ENCODE assay signal across 31 mouse cellular contexts in the genomic region with DNA sequence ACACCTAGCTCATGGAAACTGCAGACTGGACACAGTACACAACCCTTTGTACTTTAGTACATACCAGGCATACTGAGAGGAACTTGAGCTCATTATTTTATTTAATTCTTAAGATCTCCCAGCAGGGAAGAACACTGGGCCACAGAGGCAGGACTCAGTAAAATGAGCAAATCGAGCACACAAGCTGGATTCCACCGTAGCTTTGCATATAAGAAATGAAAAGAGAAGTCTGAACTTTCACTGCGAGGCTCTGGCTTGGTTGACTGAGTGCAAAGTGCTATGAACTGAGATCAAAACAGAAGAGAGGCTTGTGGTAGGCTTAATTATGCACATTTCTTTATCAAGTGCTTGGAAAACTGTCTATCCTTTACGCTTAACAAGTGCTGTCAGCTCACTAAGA. TPM values are rescaled to one million over a fixed set of nuclear protein-coding genes. Genes with fewer than 3 reads are reported as not detected.
DNase-seq lines count a peak whose midpoint lies in the region; ATAC-seq and TF ChIP-seq lines count a peak whose summit lies in the region.
"Had no signal": no experiment of that assay in that cellular context is flagged by ENCODE, and none has a peak within 500 bp of the region (broad histone marks: within the 10 kb centered on the region; RNA-seq: fewer than 3 reads in every experiment).

No protein-coding gene starts in this region.

- H3K36me3 ChIP-seq in intestine, postnatal 0 days (ENCODE audit: control insufficient read depth, insufficient read depth) = peaks cover 20% of the 10 kb centered on the region
- H3K36me3 ChIP-seq in intestine, embryonic 16.5 days (ENCODE audit: control insufficient read depth, insufficient read depth, low read length) = no peaks in the 10 kb centered on the region
- peaks cover 13% of the 10 kb centered on the region for H3K36me3 ChIP-seq in hindbrain, embryonic 13.5 days
- H3K36me3 ChIP-seq: liver, embryonic 13.5 days had no signal

- TF ChIP-seq CTCF in gastrocnemius, adult 2 months (IDR thresholded peaks at IDR 0.05) = no peak
- no peak for TF ChIP-seq CTCF in intestine, postnatal 0 days (IDR thresholded peaks at IDR 0.05; ENCODE audit: low read depth)

- peaks cover 9% of the 10 kb centered on the region; the same call in 1 of the 2 replicates for H3K4me1 ChIP-seq in intestine, postnatal 0 days (replicated peaks; ENCODE audit: control insufficient read depth, insufficient read depth, low read length)
- H3K4me1 ChIP-seq in intestine, embryonic 16.5 days (ENCODE audit: control insufficient read depth, insufficient read depth, low read length) = peaks cover 8% of the 10 kb centered on the region; the same call in 1 of the 2 replicates
- peaks cover 25% of the 10 kb centered on the region for H3K4me1 ChIP-seq in hindbrain, embryonic 13.5 days (replicated peaks)

- H3K27me3 ChIP-seq in intestine, postnatal 0 days (replicated peaks; ENCODE audit: control insufficient read depth, insufficient read depth, low read length) = no peaks in the 10 kb centered on the region
- no peaks in the 10 kb centered on the region for H3K27me3 ChIP-seq in intestine, embryonic 16.5 days (replicated peaks; ENCODE audit: control insufficient read depth, insufficient read depth, low read length)
- no peaks in the 10 kb centered on the region for H3K27me3 ChIP-seq in hindbrain, embryonic 13.5 days
- H3K27me3 ChIP-seq: embryonic facial prominence, embryonic 12.5 days; forebrain, embryonic 15.5 days; hindbrain, embryonic 12.5 days; limb, embryonic 15.5 days; neural tube, embryonic 15.5 days had no signal

- no peaks in the 10 kb centered on the region for H3K9me3 ChIP-seq in intestine, postnatal 0 days (ENCODE audit: control insufficient read depth)
- no peaks in the 10 kb centered on the region for H3K9me3 ChIP-seq in intestine, embryonic 16.5 days (ENCODE audit: control insufficient read depth, low read length)
- no peaks in the 10 kb centered on the region for H3K9me3 ChIP-seq in hindbrain, embryonic 13.5 days
- H3K9me3 ChIP-seq: embryonic facial prominence, embryonic 12.5 days; forebrain, embryonic 15.5 days; hindbrain, embryonic 12.5 days; limb, embryonic 10.5 days; limb, embryonic 15.5 days; liver, embryonic 13.5 days; neural tube, embryonic 15.5 days had no signal

- intact Hi-C loops in gastrocnemius, adult 2 months (cut with DNase I) = loop anchor here (5.0 kb wide), 1 partner anchor 48 kb away; no protein-coding TSS in a partner anchor

- WGBS in intestine, postnatal 0 days = 82% methylated on average over 4 of the region's 4 CpGs
- WGBS in intestine, embryonic 16.5 days = 85% methylated on average over 4 of the region's 4 CpGs
- 93% methylated on average over 4 of the region's 4 CpGs for WGBS in hindbrain, embryonic 13.5 days

- H3K9ac ChIP-seq in intestine, postnatal 0 days (ENCODE audit: low read depth, low read length) = no peak overlapping the region
- no peak overlapping the region for H3K9ac ChIP-seq in intestine, embryonic 16.5 days (ENCODE audit: low read depth, low read length)
- no peak overlapping the region for H3K9ac ChIP-seq in hindbrain, embryonic 13.5 days
- H3K9ac ChIP-seq: embryonic facial prominence, embryonic 12.5 days; forebrain, embryonic 15.5 days; hindbrain, embryonic 12.5 days; limb, embryonic 15.5 days; liver, embryonic 13.5 days; neural tube, embryonic 15.5 days had no signal

- H3K4me3 ChIP-seq in gastrocnemius, adult 2 months = 0 out of 2 replicates have a peak overlapping the region, but pooled peaks have one; percentile 2
- no peak overlapping the region for H3K4me3 ChIP-seq in intestine, postnatal 0 days (ENCODE audit: low read depth, low read length)
- H3K4me3 ChIP-seq in intestine, embryonic 16.5 days (ENCODE audit: low read length) = no peak overlapping the region
- no peak overlapping the region for H3K4me3 ChIP-seq in hindbrain, embryonic 13.5 days
- H3K4me3 ChIP-seq: embryonic facial prominence, embryonic 12.5 days; forebrain, embryonic 15.5 days; hindbrain, embryonic 12.5 days; limb, embryonic 10.5 days; limb, embryonic 15.5 days; liver, embryonic 13.5 days; neural tube, embryonic 15.5 days had no signal

- H3K4me2 ChIP-seq in intestine, postnatal 0 days (replicated peaks; ENCODE audit: low read depth) = 0 out of 2 replicates have a peak overlapping the region, but pooled peaks have one; percentile 13
- no peak overlapping the region for H3K4me2 ChIP-seq in intestine, embryonic 16.5 days (ENCODE audit: low read depth, low read length)
- H3K4me2 ChIP-seq in hindbrain, embryonic 13.5 days = no peak overlapping the region
- H3K4me2 ChIP-seq: embryonic facial prominence, embryonic 12.5 days; forebrain, embryonic 15.5 days; hindbrain, embryonic 12.5 days; limb, embryonic 15.5 days; liver, embryonic 13.5 days; neural tube, embryonic 15.5 days had no signal

- ATAC-seq in intestine, postnatal 0 days = no peak
- no peak for ATAC-seq in intestine, embryonic 16.5 days
- no peak for ATAC-seq in hindbrain, embryonic 13.5 days (ENCODE audit: low FRiP score)
- ATAC-seq: CD4-positive, CD25-positive, alpha-beta regulatory T cell, adult 4 months; forebrain, embryonic 15.5 days had no signal

- no peak for DNase-seq in gastrocnemius, adult 2 months
- no peak for DNase-seq in gastrocnemius, adult 18-20 months (ENCODE audit: low spot score)
- peak; percentile 69 to 72 for DNase-seq in spleen, postnatal 36 days (ENCODE audit: low spot score in 2 of 2)
- no peak for DNase-seq in spleen, adult 12 weeks (ENCODE audit: low spot score)
- no peak for DNase-seq in neural tube, embryonic 10.5 days (ENCODE audit: extremely low spot score, low spot score)
- DNase-seq: adrenal gland, postnatal 10 days; cerebellum, adult 8-10 months; embryo, embryonic 11 days; gastrocnemius, postnatal 10 days; heart, postnatal 36 days; kidney, adult 11 months; kidney, postnatal 10 days; liver, embryonic 13.5 days; lung, adult 18-20 months; lung, postnatal 14 days; midbrain, embryonic 14.5 days; thymus, postnatal 14 days had no signal

- peak overlapping the region; percentile 62 for H3K27ac ChIP-seq in gastrocnemius, adult 2 months
- no peak overlapping the region for H3K27ac ChIP-seq in intestine, postnatal 0 days (ENCODE audit: low read depth, low read length)
- H3K27ac ChIP-seq in intestine, embryonic 16.5 days (ENCODE audit: low read length) = no peak overlapping the region
- no peak overlapping the region for H3K27ac ChIP-seq in hindbrain, embryonic 13.5 days
- H3K27ac ChIP-seq: embryonic facial prominence, embryonic 12.5 days; forebrain, embryonic 15.5 days; hindbrain, embryonic 12.5 days; limb, embryonic 10.5 days; limb, embryonic 15.5 days; liver, embryonic 13.5 days; neural tube, embryonic 15.5 days had no signal

RNA-seq across cellular contexts. Expression of gene Fyttd1, which starts 11.9 kb away (rescaled TPM):
- 10 to 100 TPM; 95.0 to 95.1 TPM for total RNA-seq in gastrocnemius, adult 2 months (2021)
- 10 to 100 TPM; 85.6 to 97.9 TPM for total RNA-seq in gastrocnemius, adult 18-20 months (2021)
- 52.7 and 52.8 TPM in 2 replicates for polyA plus RNA-seq in intestine, postnatal 0 days (2015; fragmentation: Nextera tagmentation; extraction: Ambion mirVana)
- 61.9 and 72.3 TPM in 2 replicates for polyA plus RNA-seq in intestine, embryonic 16.5 days (2015; fragmentation: Nextera tagmentation; extraction: Ambion mirVana)
- polyA plus RNA-seq in hindbrain, embryonic 13.5 days (2015; fragmentation: Nextera tagmentation; extraction: Ambion mirVana) = 110 and 119 TPM in 2 replicates

RNA-seq across cellular contexts. Expression of gene Rubcn, which starts 12.2 kb away (rescaled TPM):
- total RNA-seq in gastrocnemius, adult 2 months (2021) = 10 to 100 TPM; 24.0 to 28.5 TPM
- 10 to 100 TPM; 22.5 to 24.8 TPM for total RNA-seq in gastrocnemius, adult 18-20 months (2021)
- 8.3 and 8.6 TPM in 2 replicates for polyA plus RNA-seq in intestine, postnatal 0 days (2015; fragmentation: Nextera tagmentation; extraction: Ambion mirVana)
- 15.3 and 16.0 TPM in 2 replicates for polyA plus RNA-seq in intestine, embryonic 16.5 days (2015; fragmentation: Nextera tagmentation; extraction: Ambion mirVana)
- 26.1 and 28.8 TPM in 2 replicates for polyA plus RNA-seq in hindbrain, embryonic 13.5 days (2015; fragmentation: Nextera tagmentation; extraction: Ambion mirVana)

RNA-seq across cellular contexts. Expression of gene Lrch3, which starts 48.5 kb away (rescaled TPM):
- total RNA-seq in gastrocnemius, adult 2 months (2021) = 10 to 100 TPM; 14.1 to 16.0 TPM
- total RNA-seq in gastrocnemius, adult 18-20 months (2021) = 10 to 100 TPM; 13.2 to 14.5 TPM
- polyA plus RNA-seq in intestine, postnatal 0 days (2015; fragmentation: Nextera tagmentation; extraction: Ambion mirVana) = 7.8 and 8.4 TPM in 2 replicates
- polyA plus RNA-seq in intestine, embryonic 16.5 days (2015; fragmentation: Nextera tagmentation; extraction: Ambion mirVana) = 10.0 and 11.5 TPM in 2 replicates
- polyA plus RNA-seq in hindbrain, embryonic 13.5 days (2015; fragmentation: Nextera tagmentation; extraction: Ambion mirVana) = 47.3 and 51.3 TPM in 2 replicates

RNA-seq across cellular contexts. Expression of gene Smbd1, which starts 55.1 kb away (rescaled TPM):
- total RNA-seq in gastrocnemius, adult 2 months (2021) = not detected
- not detected for total RNA-seq in gastrocnemius, adult 18-20 months (2021)
- 2.3 and 3.2 TPM in 2 replicates for polyA plus RNA-seq in intestine, postnatal 0 days (2015; fragmentation: Nextera tagmentation; extraction: Ambion mirVana)
- 0.95 and 2.1 TPM in 2 replicates for polyA plus RNA-seq in intestine, embryonic 16.5 days (2015; fragmentation: Nextera tagmentation; extraction: Ambion mirVana)
- not detected in 2 replicates for polyA plus RNA-seq in hindbrain, embryonic 13.5 days (2015; fragmentation: Nextera tagmentation; extraction: Ambion mirVana)
- total RNA-seq: adrenal gland, postnatal 10 days; gastrocnemius, postnatal 10 days; heart, postnatal 36 days; left cerebral cortex, postnatal 10 days; monocyte, adult 5-6 weeks had no signal
- polyA plus RNA-seq: CD4-positive, CD25-positive, alpha-beta regulatory T cell, adult 4 months; embryonic facial prominence, embryonic 12.5 days; forebrain, embryonic 15.5 days; heart, embryonic 16.5 days; hindbrain, embryonic 12.5 days; limb, embryonic 10.5 days; limb, embryonic 15.5 days; liver, embryonic 13.5 days; midbrain, embryonic 14.5 days; neural tube, embryonic 15.5 days; urinary bladder, adult 2 months had no signal

Comparison
In these comparisons a context has a peak if more than half of its experiments do, and no peak if none do; other contexts are left out.
1. DNase-seq: peak in spleen, postnatal 36 days (2 of 2); none in gastrocnemius, adult 2 months (single experiment), gastrocnemius, adult 18-20 months (single experiment), spleen, adult 12 weeks (single experiment) and neural tube, embryonic 10.5 days (single experiment).